Mouse (Mus musculus): ENCODE results near the gene Sdcbp2. TPM values are rescaled to one million over a fixed set of nuclear protein-coding genes. Genes with fewer than 3 reads are reported as not detected.
"Not testable (repeated sequence)": the region's sequence is repeated elsewhere in the genome, so short reads cannot be mapped to it uniquely, and the experiment has no call there.

Gene Sdcbp2
- polyA plus RNA-seq, 1 experiment from 2014 or later, result 0.86 TPM

DNA sequence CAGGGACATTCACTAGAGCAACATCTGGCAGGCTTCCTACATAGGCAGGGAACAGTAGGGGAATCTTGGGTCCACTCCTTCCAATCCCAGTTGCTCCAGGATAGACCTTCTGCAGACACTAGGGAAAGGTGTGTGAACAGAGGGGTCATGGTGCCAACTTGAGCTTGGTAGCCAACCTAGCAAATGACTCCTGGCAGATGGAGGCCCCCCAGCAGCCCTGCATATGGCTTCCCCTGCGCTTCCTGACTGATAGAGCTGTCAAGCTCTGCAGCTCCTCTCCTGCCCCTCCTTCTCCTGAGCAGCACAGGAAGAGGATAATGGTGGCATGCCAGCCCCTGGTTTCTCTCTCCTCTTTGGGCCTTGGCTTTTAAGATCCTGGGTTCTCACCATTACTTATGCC lies 36.0 kb downstream of the Sdcbp2 start:
- Histone ChIP-seq H3K27me3 (ENCODE audit: insufficient read depth, low read length) (no peaks in the 10 kb centered on the region), H3K9me3 (ENCODE audit: low read depth, low read length) (no peaks in the 10 kb centered on the region), H3K36me3 (ENCODE audit: insufficient read depth) (no peaks in the 10 kb centered on the region), H3K4me2 (no peak overlapping the region), H3K4me1 (ENCODE audit: insufficient read depth) (peaks cover 8% of the 10 kb centered on the region), H3K4me3 (ENCODE audit: low read depth, low read length) (no peak overlapping the region), H3K27ac (ENCODE audit: low read depth) (no peak overlapping the region), H3K9ac (no peak overlapping the region)
- 68% methylated on average over 1 of the region's 1 CpGs for WGBS
- ATAC-seq (ENCODE audit: insufficient read depth), result no peak
- no peak for TF ChIP-seq CTCF (IDR thresholded peaks at IDR 0.05; ENCODE audit: low read depth)
- DNase-seq, result no peak

DNA sequence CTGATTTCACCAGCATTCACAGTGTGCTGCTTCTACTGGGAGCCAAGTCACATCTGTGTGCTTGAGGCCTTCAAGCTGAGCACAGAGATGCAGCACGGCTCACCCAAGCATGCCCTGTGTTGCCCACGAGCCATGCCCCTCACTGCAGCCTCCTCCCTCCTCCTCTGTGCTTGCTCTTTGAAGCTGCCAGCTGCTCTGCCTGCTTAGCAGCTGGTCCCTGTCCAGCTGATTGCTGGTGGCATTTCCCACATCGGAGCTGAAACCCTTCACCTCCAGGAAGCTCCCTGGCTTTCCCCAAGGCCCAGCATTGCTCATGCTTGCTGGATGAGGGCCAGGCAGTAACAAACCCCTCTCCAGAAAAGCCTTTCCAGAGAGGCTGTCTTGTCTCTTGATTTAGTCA lies 37.6 kb downstream of the Sdcbp2 start:
- no peaks in the 10 kb centered on the region for H3K36me3 ChIP-seq (ENCODE audit: insufficient read depth)
- H3K27ac ChIP-seq (ENCODE audit: low read depth), result 0 out of 2 replicates have a peak overlapping the region, but pooled peaks have one; percentile 31
- no peak overlapping the region for H3K4me3 ChIP-seq (ENCODE audit: low read depth, low read length)
- no peaks in the 10 kb centered on the region for H3K9me3 ChIP-seq (ENCODE audit: low read depth, low read length)
- H3K9ac ChIP-seq, result no peak overlapping the region
- peaks cover 8% of the 10 kb centered on the region for H3K4me1 ChIP-seq (ENCODE audit: insufficient read depth)
- H3K4me2 ChIP-seq, result no peak overlapping the region
- 16% methylated on average over 3 of the region's 3 CpGs for WGBS
- H3K27me3 ChIP-seq (ENCODE audit: insufficient read depth, low read length), result no peaks in the 10 kb centered on the region
- no peak for TF ChIP-seq CTCF (IDR thresholded peaks at IDR 0.05; ENCODE audit: low read depth)
- ATAC-seq (ENCODE audit: insufficient read depth) (peak; percentile 10; the same call in 1 of the 2 replicates), DNase-seq (peak; percentile 55)

GRCm38 (mm10) chr2:151615779-151616178 lies 43.4 kb downstream of the Sdcbp2 start:
- DNase-seq; H3K27me3 ChIP-seq (ENCODE audit: insufficient read depth, low read length); H3K4me3 ChIP-seq (ENCODE audit: low read depth, low read length); ATAC-seq (ENCODE audit: insufficient read depth); H3K27ac ChIP-seq (ENCODE audit: low read depth); H3K4me2 ChIP-seq; H3K36me3 ChIP-seq (ENCODE audit: insufficient read depth); H3K9me3 ChIP-seq (ENCODE audit: low read depth, low read length); H3K4me1 ChIP-seq (ENCODE audit: insufficient read depth); H3K9ac ChIP-seq: not testable (repeated sequence)
- WGBS, result 77% methylated on average over 6 of the region's 8 CpGs

DNA sequence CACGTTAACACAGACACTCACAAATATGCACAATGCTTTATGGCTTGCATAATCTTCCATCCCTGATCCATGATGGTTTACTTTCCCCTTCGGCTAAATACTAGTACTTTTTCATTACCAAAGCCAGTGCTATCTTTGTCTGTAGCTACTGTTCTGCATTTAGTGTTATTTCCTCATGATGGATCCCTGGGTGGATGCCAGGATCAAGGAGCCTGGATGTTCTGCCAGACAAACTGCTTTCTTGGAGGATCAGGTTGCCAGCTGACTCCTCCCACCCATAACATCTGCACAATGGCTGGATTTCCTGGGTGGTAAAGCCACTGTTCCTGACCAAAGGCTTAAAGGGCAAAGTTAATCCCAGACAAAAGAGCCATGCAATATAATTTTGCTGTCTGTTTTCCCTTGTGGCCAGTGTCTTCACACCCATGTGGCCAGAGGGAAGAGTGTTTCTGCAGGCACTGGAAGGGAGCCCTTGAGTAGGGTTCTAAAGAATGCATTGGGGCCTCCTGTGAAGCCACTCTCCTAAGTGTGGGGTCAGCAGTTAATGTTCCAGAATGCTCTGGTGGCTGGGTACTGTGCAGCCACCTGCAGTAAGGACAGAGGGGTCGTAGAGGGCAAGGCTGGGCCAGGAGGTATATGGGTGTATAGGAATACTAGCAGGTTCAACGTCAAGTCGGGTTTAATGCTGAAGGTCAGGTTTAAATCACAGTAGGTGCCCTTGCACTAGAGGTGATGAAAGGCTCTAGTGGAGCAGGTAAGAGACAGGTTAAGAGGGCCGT lies 44.3 kb downstream of the Sdcbp2 start:
- no peak overlapping the region for H3K9ac ChIP-seq
- H3K4me1 ChIP-seq (ENCODE audit: insufficient read depth), result 0 out of 2 replicates have a peak, but pooled peaks cover 4% of the 10 kb centered on the region
- H3K4me2 ChIP-seq, result no peak overlapping the region
- WGBS, result 61% methylated on average over 6 of the region's 6 CpGs
- ATAC-seq (ENCODE audit: insufficient read depth) (peak; percentile 30; the same call in 1 of the 2 replicates), DNase-seq (no peak)
- no peaks in the 10 kb centered on the region for H3K27me3 ChIP-seq (ENCODE audit: insufficient read depth, low read length)
- H3K9me3 ChIP-seq (ENCODE audit: low read depth, low read length), result no peaks in the 10 kb centered on the region
- TF ChIP-seq CTCF (IDR thresholded peaks at IDR 0.05; ENCODE audit: low read depth), result no peak
- no peak overlapping the region for H3K4me3 ChIP-seq (ENCODE audit: low read depth, low read length)
- H3K36me3 ChIP-seq (ENCODE audit: insufficient read depth), result no peaks in the 10 kb centered on the region
- no peak overlapping the region for H3K27ac ChIP-seq (ENCODE audit: low read depth)

GRCm38 (mm10) chr2:151623776-151624175 lies 51.4 kb downstream of the Sdcbp2 start:
- Histone ChIP-seq H3K4me2 (no peak overlapping the region), H3K27me3 (ENCODE audit: insufficient read depth, low read length) (no peaks in the 10 kb centered on the region), H3K4me3 (ENCODE audit: low read depth, low read length) (no peak overlapping the region), H3K36me3 (ENCODE audit: insufficient read depth) (no peaks in the 10 kb centered on the region), H3K27ac (ENCODE audit: low read depth) (no peak overlapping the region), H3K9ac (no peak overlapping the region), H3K9me3 (ENCODE audit: low read depth, low read length) (no peaks in the 10 kb centered on the region), H3K4me1 (ENCODE audit: insufficient read depth) (no peaks in the 10 kb centered on the region)
- WGBS, result 52% methylated on average over 3 of the region's 3 CpGs
- TF ChIP-seq CTCF (IDR thresholded peaks at IDR 0.05; ENCODE audit: low read depth), result no peak
- ATAC-seq (ENCODE audit: insufficient read depth), result no peak
- DNase-seq, result no peak

GRCm38 (mm10) chr2:151626296-151626695 lies 53.9 kb downstream of the Sdcbp2 start:
- no peak for TF ChIP-seq CTCF (IDR thresholded peaks at IDR 0.05; ENCODE audit: low read depth)
- peaks cover 6% of the 10 kb centered on the region for H3K27me3 ChIP-seq (ENCODE audit: insufficient read depth, low read length)
- H3K4me3 ChIP-seq (ENCODE audit: low read depth, low read length), result no peak overlapping the region
- no peak for ATAC-seq (ENCODE audit: insufficient read depth)
- no peak overlapping the region for H3K9ac ChIP-seq
- no peak overlapping the region for H3K27ac ChIP-seq (ENCODE audit: low read depth)
- no peak overlapping the region for H3K4me2 ChIP-seq
- DNase-seq, result no peak
- H3K4me1 ChIP-seq (ENCODE audit: insufficient read depth), result no peaks in the 10 kb centered on the region
- H3K9me3 ChIP-seq (ENCODE audit: low read depth, low read length), result no peaks in the 10 kb centered on the region
- WGBS, result 84% methylated on average over 7 of the region's 7 CpGs
- no peaks in the 10 kb centered on the region for H3K36me3 ChIP-seq (ENCODE audit: insufficient read depth)

DNA sequence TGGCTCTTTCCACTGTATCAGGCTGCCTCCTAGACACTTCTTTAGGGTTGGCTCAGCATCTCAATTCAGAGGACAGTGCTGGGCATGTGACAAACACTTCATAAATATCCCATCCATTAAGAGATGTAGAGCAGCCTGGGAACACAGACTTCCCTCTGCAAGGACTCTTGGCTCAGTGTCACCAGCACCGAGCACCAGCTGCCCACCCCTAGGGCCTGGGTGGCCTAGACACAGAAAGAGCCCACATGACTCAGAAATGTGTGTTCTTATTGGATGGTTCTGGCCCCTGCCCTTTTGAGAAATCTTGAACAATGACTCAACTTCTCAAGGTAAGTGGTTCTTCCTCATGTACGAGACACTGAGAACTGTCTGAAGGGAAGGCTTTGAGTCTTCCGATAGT lies 55.6 kb downstream of the Sdcbp2 start:
- WGBS, result 71% methylated on average over 3 of the region's 3 CpGs
- Histone ChIP-seq H3K4me3 (ENCODE audit: low read depth, low read length) (no peak overlapping the region), H3K9me3 (ENCODE audit: low read depth, low read length) (no peaks in the 10 kb centered on the region), H3K36me3 (ENCODE audit: insufficient read depth) (no peaks in the 10 kb centered on the region), H3K27me3 (ENCODE audit: insufficient read depth, low read length) (peaks cover 22% of the 10 kb centered on the region), H3K27ac (ENCODE audit: low read depth) (no peak overlapping the region), H3K4me2 (no peak overlapping the region), H3K9ac (no peak overlapping the region), H3K4me1 (ENCODE audit: insufficient read depth) (no peaks in the 10 kb centered on the region)
- TF ChIP-seq CTCF (IDR thresholded peaks at IDR 0.05; ENCODE audit: low read depth), result no peak
- ATAC-seq (ENCODE audit: insufficient read depth), result no peak
- DNase-seq, result no peak

All from lung, embryonic 14.5 days (tissue).